Mouse (Mus musculus): ENCODE measurements at regions not wholly inside any gene's neighbourhood (a gene's known extent, or its start where the extent isn't known, plus 50 kb on each side); places are given as distances from the start of the nearest gene placed in this dataset.

GRCm38 (mm10) chr5:85707345-85707744, 358.0 kb downstream of the Cenpc1 start:
- no peak for DNase-seq (ENCODE audit: inconsistent age in 2 of 2, low spot score in 1 of 2)

GRCm38 (mm10) chr5:85706598-85706997, 358.8 kb downstream of the Cenpc1 start:
- DNase-seq (ENCODE audit: inconsistent age in 2 of 2, low spot score in 1 of 2) = no peak

DNA sequence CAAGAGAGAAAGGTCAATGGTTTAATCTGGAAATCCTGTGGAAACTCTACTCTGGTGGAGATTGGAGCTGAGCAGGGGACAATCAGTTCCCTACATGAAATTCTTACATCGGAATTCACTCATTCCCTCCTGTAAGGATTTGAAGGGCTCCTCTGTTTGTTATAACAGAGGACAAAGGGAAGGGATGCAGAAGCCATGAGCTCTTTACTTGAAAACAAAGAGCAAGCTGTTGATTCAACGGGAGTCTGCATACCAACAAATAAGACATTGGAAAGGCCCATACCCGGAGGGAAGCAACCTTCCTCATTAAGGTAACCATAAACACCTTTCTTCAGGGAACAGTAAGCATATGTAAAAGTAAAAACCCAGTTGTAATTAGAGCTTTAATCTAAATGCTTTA, 359.3 kb downstream of the Cenpc1 start:
- no peak for DNase-seq (ENCODE audit: inconsistent age in 2 of 2, low spot score in 1 of 2)

- DNase-seq (ENCODE audit: inconsistent age in 2 of 2, low spot score in 1 of 2) = no peak
Measured at GRCm38 (mm10) chr5:85677872-85678271, 387.5 kb downstream of the Cenpc1 start.

GRCm38 (mm10) chr5:85671121-85671520, 394.3 kb downstream of the Cenpc1 start:
- no peak for DNase-seq (ENCODE audit: inconsistent age in 2 of 2, low spot score in 1 of 2)

DNA sequence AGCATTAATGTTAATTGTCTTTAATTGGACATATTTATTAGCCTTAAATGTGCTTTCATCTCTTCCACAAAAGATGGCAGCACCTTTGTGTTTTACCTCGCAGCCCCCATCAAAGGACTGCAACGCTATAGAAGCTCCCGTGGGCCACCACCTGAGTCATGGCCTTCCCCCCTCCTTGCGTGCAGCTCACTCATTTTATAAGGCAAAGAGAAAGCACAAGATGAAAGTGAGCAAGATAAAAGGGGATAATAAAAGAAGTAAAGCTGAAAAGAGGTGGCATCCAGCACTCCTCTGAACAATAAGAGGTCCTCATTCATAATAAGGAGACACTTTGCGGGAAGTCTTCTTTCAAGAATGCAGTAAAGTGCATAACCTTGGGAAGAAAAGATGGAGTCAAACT, 403.9 kb downstream of the Cenpc1 start:
- DNase-seq (ENCODE audit: inconsistent age in 2 of 2, low spot score in 1 of 2) = no peak

GRCm38 (mm10) chr5:85621078-85621477, 444.3 kb downstream of the Cenpc1 start:
- no peak for DNase-seq (ENCODE audit: inconsistent age in 2 of 2, low spot score in 1 of 2)

DNA sequence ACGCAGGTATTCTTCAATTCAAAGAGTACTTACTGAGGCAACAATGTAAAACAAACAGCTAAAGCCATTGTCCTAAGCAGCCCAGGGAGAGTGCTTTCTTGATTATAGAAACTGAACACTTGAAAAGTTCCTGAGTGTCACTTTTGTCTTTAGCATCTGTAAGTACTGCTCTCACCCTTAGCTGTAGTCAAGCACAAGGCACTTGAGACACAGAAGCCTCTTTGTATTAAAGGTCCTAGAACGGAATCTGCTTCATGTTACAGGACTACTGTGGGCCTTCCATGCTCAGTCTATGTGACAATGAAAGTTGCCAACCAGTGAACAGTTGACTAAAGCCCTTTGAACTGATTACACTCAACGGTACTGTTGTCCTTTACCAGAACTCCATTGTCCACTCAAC, 450.6 kb downstream of the Cenpc1 start:
- no peak for DNase-seq (ENCODE audit: inconsistent age in 2 of 2, low spot score in 1 of 2)

DNA sequence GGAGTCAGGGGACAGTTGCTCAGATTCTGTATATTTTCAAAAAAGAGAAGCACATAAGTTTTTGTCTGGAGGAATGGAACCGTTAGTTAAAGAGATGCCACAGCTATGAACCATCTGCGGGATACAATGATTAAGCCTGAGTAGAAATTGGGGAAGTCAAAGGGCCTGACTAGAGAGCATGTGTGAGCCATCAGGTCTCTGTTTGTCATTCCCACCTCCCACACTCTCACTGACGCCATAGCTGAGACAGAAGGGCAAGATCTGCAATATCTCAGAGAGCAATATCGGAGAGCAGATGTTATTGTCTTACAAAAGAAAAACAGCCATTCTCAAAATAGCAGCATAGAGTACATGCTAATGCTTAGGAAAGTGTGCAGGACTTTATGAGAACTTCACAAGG, 452.8 kb downstream of the Cenpc1 start:
- DNase-seq (ENCODE audit: inconsistent age in 2 of 2, low spot score in 1 of 2) = no peak

DNA sequence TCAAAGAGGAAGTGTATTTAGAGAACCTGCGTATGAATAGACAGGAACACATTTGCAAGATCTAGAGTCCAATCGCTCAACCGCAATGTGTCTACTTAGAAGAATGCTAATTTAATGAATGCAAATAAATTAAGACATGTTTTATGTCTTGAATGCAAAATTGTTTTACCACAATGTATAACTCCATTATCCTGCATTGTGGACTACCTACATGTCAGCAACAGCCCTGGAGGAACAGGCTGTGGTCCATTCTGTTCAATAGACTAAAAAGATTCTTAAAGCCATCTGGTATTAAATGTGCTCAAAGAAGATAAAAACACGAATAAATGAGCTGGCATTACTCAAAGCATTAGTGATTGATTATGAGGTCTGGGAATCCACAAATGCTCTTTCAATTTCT, 456.3 kb downstream of the Cenpc1 start:
- DNase-seq (ENCODE audit: inconsistent age in 2 of 2, low spot score in 1 of 2) = no peak

DNA sequence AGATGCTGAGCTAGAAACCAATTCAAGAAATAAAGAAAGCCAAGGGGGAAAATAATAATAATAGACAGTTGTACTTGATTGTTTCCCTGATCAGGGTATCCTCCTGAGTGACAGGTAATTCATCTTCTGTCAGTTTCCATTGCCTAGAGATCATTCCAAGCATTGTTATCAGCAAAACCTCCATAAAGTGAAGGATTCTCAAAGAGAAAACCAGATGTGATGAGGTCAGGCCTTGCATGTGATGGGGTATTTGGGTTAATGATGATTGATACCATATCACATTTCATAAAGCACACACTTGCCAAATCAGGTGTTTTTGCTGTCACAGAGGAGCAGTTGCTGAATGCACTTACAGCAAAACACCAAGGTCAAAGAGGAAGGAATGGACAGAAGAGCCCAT, 467.2 kb downstream of the Cenpc1 start:
- no peak for DNase-seq (ENCODE audit: inconsistent age in 2 of 2, low spot score in 1 of 2)

DNA sequence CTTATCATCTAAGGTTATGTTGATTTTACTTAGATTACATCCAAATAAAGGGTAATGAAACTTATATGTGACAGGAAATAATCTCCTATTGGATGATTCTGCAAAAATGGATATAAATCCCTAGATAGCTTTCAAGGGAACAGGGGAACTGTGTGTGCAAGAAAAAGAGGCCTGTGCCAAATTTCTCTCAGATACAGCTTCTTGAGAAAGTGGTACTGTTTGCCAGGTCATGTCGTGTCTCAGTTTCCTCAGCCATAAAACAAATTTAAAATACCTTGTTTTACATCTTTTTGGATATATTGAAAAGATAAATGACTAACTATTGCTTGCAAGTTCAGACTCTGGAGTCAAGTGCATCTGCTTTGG, 470.3 kb downstream of the Cenpc1 start:
- no peak for DNase-seq (ENCODE audit: inconsistent age in 2 of 2, low spot score in 1 of 2)

DNA sequence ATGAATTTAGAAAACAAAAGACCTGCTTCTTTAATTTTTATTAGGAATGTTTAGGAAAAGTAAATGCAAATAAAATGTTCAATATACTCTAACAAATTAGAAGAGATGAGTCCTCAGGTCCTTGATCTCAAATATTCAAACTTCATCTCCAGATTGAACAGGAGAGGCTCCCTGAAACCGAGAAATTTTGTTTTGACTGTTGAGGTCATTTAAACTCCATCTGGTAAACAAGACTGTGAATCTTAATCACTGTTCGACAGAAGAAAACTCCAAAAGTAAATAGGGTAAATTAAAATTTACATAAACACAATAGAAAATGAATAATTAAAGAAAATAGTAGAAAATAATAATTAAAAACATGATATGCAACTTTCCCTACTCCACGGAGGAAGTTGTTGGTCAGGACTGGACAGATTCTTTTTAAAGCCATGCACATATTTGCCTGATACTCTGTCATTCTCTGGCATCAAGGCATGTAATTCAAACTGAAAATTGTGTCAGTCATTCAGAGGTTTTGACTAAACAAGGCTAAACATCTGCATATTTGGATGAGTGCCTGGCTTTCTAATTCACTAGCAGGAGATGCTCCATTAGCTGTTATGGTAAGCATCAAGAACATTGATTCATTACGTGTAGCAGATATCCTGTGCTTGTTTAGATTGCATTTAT, 470.8 kb downstream of the Cenpc1 start:
- DNase-seq (ENCODE audit: inconsistent age in 2 of 2, low spot score in 1 of 2) = no peak

DNA sequence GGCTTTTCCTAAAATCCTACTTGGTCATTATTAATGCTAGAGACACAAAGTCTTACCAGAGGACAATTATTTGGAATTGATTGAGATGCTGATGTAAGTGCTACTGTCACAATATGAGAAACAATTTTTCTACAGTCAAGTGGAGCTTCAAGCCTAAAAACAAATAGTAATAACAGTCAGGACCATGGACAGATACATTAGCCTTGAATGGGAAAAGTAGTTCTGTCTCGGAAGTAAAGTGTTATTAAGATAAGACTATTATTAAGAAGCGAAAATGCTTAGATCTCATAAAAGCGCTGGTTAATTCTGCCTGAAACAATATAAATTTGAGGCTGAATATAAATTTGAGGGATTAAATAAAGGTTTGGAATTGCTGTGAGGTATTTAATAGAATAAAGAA, 473.1 kb downstream of the Cenpc1 start:
- DNase-seq (ENCODE audit: inconsistent age in 2 of 2, low spot score in 1 of 2) = no peak

- peak; percentile 7 to 37 for DNase-seq (ENCODE audit: inconsistent age in 2 of 2, low spot score in 1 of 2)
Measured at GRCm38 (mm10) chr5:85586727-85587126, 478.7 kb downstream of the Cenpc1 start.

DNA sequence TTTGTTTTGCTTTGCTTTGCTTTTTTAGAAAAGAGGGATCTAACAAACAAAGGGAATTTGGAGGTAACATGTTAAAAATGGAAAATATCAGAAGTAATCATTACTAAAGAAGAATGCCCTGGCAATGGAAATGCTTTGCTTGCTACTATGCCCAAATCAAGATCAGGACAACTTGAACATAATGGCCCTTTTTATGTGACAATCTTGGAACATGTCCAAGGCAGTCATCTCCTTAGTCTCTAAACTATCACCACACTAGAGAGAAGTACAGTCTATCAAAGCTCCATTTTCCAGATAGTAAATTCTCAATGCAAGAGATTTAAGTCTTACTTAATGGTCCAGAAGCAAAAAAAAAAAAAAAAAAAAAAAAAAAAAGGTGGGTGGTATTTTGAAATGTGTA, 492.9 kb downstream of the Cenpc1 start:
- no peak for DNase-seq (ENCODE audit: inconsistent age in 2 of 2, low spot score in 1 of 2)

GRCm38 (mm10) chr5:85571967-85572366, 493.4 kb downstream of the Cenpc1 start:
- DNase-seq (ENCODE audit: inconsistent age in 2 of 2, low spot score in 1 of 2) = no peak

- no peak for DNase-seq (ENCODE audit: inconsistent age in 2 of 2, low spot score in 1 of 2)
Measured at GRCm38 (mm10) chr5:85571381-85571780, 494.0 kb downstream of the Cenpc1 start.

- DNase-seq (ENCODE audit: inconsistent age in 2 of 2, low spot score in 1 of 2) = no peak
Measured at GRCm38 (mm10) chr5:85536329-85536728, 529.1 kb downstream of the Cenpc1 start.

DNA sequence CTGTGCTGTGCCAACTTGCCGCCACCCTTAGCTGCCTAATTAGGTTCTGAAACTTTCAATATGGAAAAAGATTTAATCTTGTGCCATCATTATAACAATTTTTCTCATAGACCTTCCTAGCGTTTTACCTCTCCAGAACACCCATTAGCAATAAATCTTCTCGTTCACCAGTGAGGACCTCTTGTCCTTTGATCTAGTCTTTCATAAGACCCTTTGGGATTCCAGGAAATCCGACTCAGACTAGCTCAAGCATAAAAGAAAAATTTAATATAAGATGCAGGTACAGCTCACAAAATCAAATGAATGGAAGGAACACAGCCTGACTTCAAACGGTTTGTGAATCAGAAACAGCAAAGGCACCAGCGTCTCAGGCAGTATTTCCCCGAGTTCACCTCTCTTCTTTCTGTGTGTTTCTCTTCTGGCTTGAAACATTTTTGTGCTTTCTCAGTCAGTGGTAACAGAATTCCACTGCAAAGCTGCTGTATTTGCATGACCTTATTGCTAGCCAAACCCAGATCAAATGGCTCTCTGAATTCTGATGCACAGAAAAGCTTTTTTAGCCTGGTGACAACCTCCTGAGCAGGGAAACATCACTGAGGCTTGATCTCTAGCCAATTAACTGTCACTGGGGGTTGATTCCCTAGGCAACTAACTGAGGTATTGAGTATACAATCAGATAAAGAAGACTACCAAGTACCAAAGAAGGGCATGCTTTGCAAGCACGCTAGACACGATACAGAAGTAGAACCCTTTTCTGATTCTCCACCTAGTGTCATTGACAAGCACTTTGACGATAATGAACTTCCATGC, 539.8 kb downstream of the Cenpc1 start:
- no peak for DNase-seq (ENCODE audit: inconsistent age in 2 of 2, low spot score in 1 of 2)

- DNase-seq (ENCODE audit: inconsistent age in 2 of 2, low spot score in 1 of 2) = no peak
Measured at GRCm38 (mm10) chr5:85505244-85505643, 560.1 kb downstream of the Cenpc1 start.

GRCm38 (mm10) chr5:85497261-85497660, 568.1 kb downstream of the Cenpc1 start:
- no peak for DNase-seq (ENCODE audit: inconsistent age in 2 of 2, low spot score in 1 of 2)

Measured in adrenal gland, adult (tissue).